Mouse (Mus musculus): ENCODE results near the gene Gm5072. TPM values are rescaled to one million over a fixed set of nuclear protein-coding genes. Genes with fewer than 3 reads are reported as not detected.
"Not testable (repeated sequence)": the region's sequence is repeated elsewhere in the genome, so short reads cannot be mapped to it uniquely, and the experiment has no call there.

The Gm5072 gene
- total RNA-seq (2012; rRNA removed) (not detected in 2 replicates), total RNA-seq (2014; rRNA removed) (not detected in 2 replicates), polyA plus RNA-seq (2012; ENCODE audit: insufficient read length, low read depth) (not detected in 2 replicates)

DNA sequence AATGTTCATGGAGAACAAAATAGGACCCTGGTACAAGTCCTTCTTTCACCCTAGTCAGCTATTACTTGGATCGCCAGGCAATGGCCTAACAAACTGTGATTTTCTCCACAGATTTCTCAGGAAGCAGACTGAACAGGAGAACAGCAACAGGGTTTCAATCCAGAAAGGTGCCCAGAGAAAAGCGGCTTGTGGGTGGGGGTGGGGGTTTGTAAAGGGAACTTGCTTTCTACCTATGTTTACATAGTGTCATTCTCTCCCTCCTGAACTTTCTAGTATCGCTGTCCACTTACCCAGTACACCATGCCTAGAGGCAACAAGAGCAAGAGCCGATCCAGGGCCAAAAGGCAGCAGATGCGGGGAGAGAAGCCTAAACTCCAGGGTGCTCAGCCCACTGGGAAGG is at the start of gene Gm5072:
Gene Gm5072 (plus strand): TSS at position 301 of the 400 bp plus-strand sequence.
- H3K4me2 ChIP-seq (ENCODE audit: insufficient read depth, low read depth, poor library complexity, severe bottlenecking); H3K79me2 ChIP-seq (replicated peaks; ENCODE audit: control insufficient read depth, extremely low read depth, insufficient read depth, poor library complexity, severe bottlenecking); H3K9ac ChIP-seq (ENCODE audit: insufficient read depth, low read depth); H3K27me3 ChIP-seq (replicated peaks); H3K4me3 ChIP-seq (replicated peaks in 1 of 3; ENCODE audit: low read depth in 2 of 3, low read length in 2 of 3, poor library complexity in 1 of 3); in situ Hi-C loops (cut with MboI; ENCODE audit: low pct_ligation_motif_present, low pct_unique_long_range_greater_than_20kb, low sequenced_read_pairs); H3K36me3 ChIP-seq (replicated peaks in 1 of 2; ENCODE audit: control insufficient read depth in 1 of 2, insufficient read depth in 1 of 2, low read length in 1 of 2); H3K4me1 ChIP-seq (ENCODE audit: control insufficient read depth in 1 of 2, insufficient read depth in 2 of 2); H3K9me3 ChIP-seq (replicated peaks; ENCODE audit: low read length); dilution Hi-C loops (cut with MboI; ENCODE audit: extremely low pct_ligation_motif_present, extremely low pct_unique_long_range_greater_than_20kb, low sequenced_read_pairs); DNase-seq (ENCODE audit: extremely low read depth); H3K27ac ChIP-seq (ENCODE audit: insufficient read depth, low read depth): not testable (repeated sequence)

Other genes with a start within 250 kb of the Gm5072 start
- not detected in 2 replicates for gene Mageb2, start 60.8 kb upstream of the Gm5072 start, total RNA-seq (2012; rRNA removed)
- not detected in 2 replicates for gene Mageb2, start 60.8 kb upstream of the Gm5072 start, total RNA-seq (2014; rRNA removed)
- not detected in 2 replicates for gene Mageb2, start 60.8 kb upstream of the Gm5072 start, polyA plus RNA-seq (2012; ENCODE audit: insufficient read length, low read depth)
- not detected in 2 replicates for gene Gm8914, start 87.6 kb downstream of the Gm5072 start, total RNA-seq (2012; rRNA removed)
- not detected in 2 replicates for gene Gm8914, start 87.6 kb downstream of the Gm5072 start, total RNA-seq (2014; rRNA removed)
- gene Gm8914, start 87.6 kb downstream of the Gm5072 start, polyA plus RNA-seq (2012; ENCODE audit: insufficient read length, low read depth), result not detected in 2 replicates
- gene 1700084M14Rik, start 183.4 kb downstream of the Gm5072 start, total RNA-seq (2012; rRNA removed), result not detected in 2 replicates
- not detected in 2 replicates for gene 1700084M14Rik, start 183.4 kb downstream of the Gm5072 start, total RNA-seq (2014; rRNA removed)
- not detected in 2 replicates for gene 1700084M14Rik, start 183.4 kb downstream of the Gm5072 start, polyA plus RNA-seq (2012; ENCODE audit: insufficient read length, low read depth)
- gene Gm14781, start 239.7 kb downstream of the Gm5072 start, total RNA-seq (2012; rRNA removed), result not detected in 2 replicates
- not detected in 2 replicates for gene Gm14781, start 239.7 kb downstream of the Gm5072 start, total RNA-seq (2014; rRNA removed)
- not detected in 2 replicates for gene Gm14781, start 239.7 kb downstream of the Gm5072 start, polyA plus RNA-seq (2012; ENCODE audit: insufficient read length, low read depth)